Comparison of ENCODE assay signal across 30 mouse cellular contexts in genomic region chr9:57319009-57319408, GRCm38 (mm10). TPM values are rescaled to one million over a fixed set of nuclear protein-coding genes. Genes with fewer than 3 reads are reported as not detected.
DNase-seq lines count a peak whose midpoint lies in the region; ATAC-seq and TF ChIP-seq lines count a peak whose summit lies in the region.
"Had no signal": no experiment of that assay in that cellular context is flagged by ENCODE, and none has a peak within 500 bp of the region (broad histone marks: within the 10 kb centered on the region; RNA-seq: fewer than 3 reads in every experiment).

No protein-coding gene starts in this region.

- peak; percentile 23 for TF ChIP-seq CTCF in liver, postnatal 0 days (IDR thresholded peaks at IDR 0.05; ENCODE audit: low read depth)

- no peaks in the 10 kb centered on the region for H3K36me3 ChIP-seq in liver, postnatal 0 days (replicated peaks; ENCODE audit: insufficient read depth, low read length)
- no peaks in the 10 kb centered on the region for H3K36me3 ChIP-seq in liver, embryonic 11.5 days (ENCODE audit: control insufficient read depth, insufficient read depth, low read length)
- H3K36me3 ChIP-seq in macrophage (ENCODE audit: inconsistent target): no peaks in the 10 kb centered on the region
- H3K36me3 ChIP-seq in heart, embryonic 11.5 days (ENCODE audit: control insufficient read depth, insufficient read depth, low read length): no peaks in the 10 kb centered on the region
- H3K36me3 ChIP-seq: hindbrain, embryonic 10.5 days; hindbrain, embryonic 15.5 days; liver, embryonic 15.5 days; lung, embryonic 15.5 days; midbrain, embryonic 10.5 days; neural tube, embryonic 12.5 days had no signal

- peak; percentile 40 for ATAC-seq in liver, postnatal 0 days
- no peak for ATAC-seq in liver, embryonic 11.5 days (replicated peaks; ENCODE audit: low FRiP score)
- ATAC-seq in common myeloid progenitor, adult 5-6 weeks (replicated peaks; ENCODE audit: low read depth, poor library complexity, severe bottlenecking): 0 out of 2 replicates have a peak, but pooled peaks have one; percentile 32
- ATAC-seq in heart, embryonic 11.5 days (replicated peaks; ENCODE audit: insufficient number of reproducible peaks, low FRiP score, low TSS enrichment): no peak
- ATAC-seq: forebrain, embryonic 13.5 days; midbrain, embryonic 16.5 days had no signal

- H3K4me2 ChIP-seq in liver, postnatal 0 days (ENCODE audit: low read depth, low read length): no peak overlapping the region
- no peak overlapping the region for H3K4me2 ChIP-seq in liver, embryonic 11.5 days
- no peak overlapping the region for H3K4me2 ChIP-seq in heart, embryonic 11.5 days
- H3K4me2 ChIP-seq: forebrain, embryonic 13.5 days; hindbrain, embryonic 15.5 days; liver, embryonic 15.5 days; lung, embryonic 15.5 days; neural tube, embryonic 12.5 days had no signal

- H3K4me3 ChIP-seq in liver, postnatal 0 days (ENCODE audit: low read depth, low read length): no peak overlapping the region
- no peak overlapping the region for H3K4me3 ChIP-seq in liver, embryonic 11.5 days (ENCODE audit: low read depth, low read length)
- H3K4me3 ChIP-seq in macrophage (ENCODE audit: inconsistent target): no peak overlapping the region
- no peak overlapping the region for H3K4me3 ChIP-seq in heart, embryonic 11.5 days (ENCODE audit: low read depth, low read length)
- H3K4me3 ChIP-seq: forebrain, embryonic 13.5 days; heart, adult 2 months; hindbrain, embryonic 10.5 days; hindbrain, embryonic 15.5 days; liver, embryonic 15.5 days; lung, embryonic 15.5 days; midbrain, embryonic 10.5 days; myocyte; neural tube, embryonic 12.5 days had no signal

- H3K79me2 ChIP-seq in macrophage (ENCODE audit: inconsistent target): no peaks in the 10 kb centered on the region

- no peaks in the 10 kb centered on the region; the same call in 1 of the 2 replicates for H3K4me1 ChIP-seq in liver, postnatal 0 days (ENCODE audit: insufficient read depth)
- no peaks in the 10 kb centered on the region for H3K4me1 ChIP-seq in liver, embryonic 11.5 days (replicated peaks; ENCODE audit: control insufficient read depth, insufficient read depth, low read length)
- no peaks in the 10 kb centered on the region for H3K4me1 ChIP-seq in heart, embryonic 11.5 days (ENCODE audit: control insufficient read depth, insufficient read depth, low read length)
- H3K4me1 ChIP-seq: forebrain, embryonic 13.5 days; hindbrain, embryonic 10.5 days; hindbrain, embryonic 15.5 days; lung, embryonic 15.5 days; midbrain, embryonic 10.5 days; neural tube, embryonic 12.5 days had no signal

- peak; percentile 48; the same call in 1 of the 2 replicates for TF ChIP-seq EP300 in liver, postnatal 0 days (IDR thresholded peaks at IDR 0.05; ENCODE audit: low read depth)

- H3K27me3 ChIP-seq in liver, postnatal 0 days (ENCODE audit: insufficient read depth, low read length): no peaks in the 10 kb centered on the region
- H3K27me3 ChIP-seq in liver, embryonic 11.5 days (replicated peaks; ENCODE audit: control insufficient read depth, insufficient read depth, low read length): no peaks in the 10 kb centered on the region
- no peaks in the 10 kb centered on the region for H3K27me3 ChIP-seq in heart, embryonic 11.5 days (ENCODE audit: control insufficient read depth, insufficient read depth, low read length)
- H3K27me3 ChIP-seq: forebrain, embryonic 13.5 days; hindbrain, embryonic 15.5 days; lung, embryonic 15.5 days; neural tube, embryonic 12.5 days had no signal

- H3K27ac ChIP-seq in liver, postnatal 0 days (ENCODE audit: low read depth): no peak overlapping the region
- H3K27ac ChIP-seq in liver, embryonic 11.5 days (ENCODE audit: low read depth, low read length): no peak overlapping the region
- peak overlapping the region; percentile 39 for H3K27ac ChIP-seq in macrophage
- no peak overlapping the region for H3K27ac ChIP-seq in heart, embryonic 11.5 days (ENCODE audit: low read depth, low read length)
- H3K27ac ChIP-seq: forebrain, embryonic 13.5 days; heart, adult 2 months; hindbrain, embryonic 10.5 days; hindbrain, embryonic 15.5 days; kidney, postnatal 0 days; liver, embryonic 15.5 days; lung, embryonic 15.5 days; midbrain, embryonic 10.5 days; neural tube, embryonic 12.5 days; stomach, postnatal 0 days had no signal

- no peaks in the 10 kb centered on the region for H3K9me3 ChIP-seq in liver, postnatal 0 days (ENCODE audit: low read length)
- H3K9me3 ChIP-seq in liver, embryonic 11.5 days (ENCODE audit: control insufficient read depth, low read length): no peaks in the 10 kb centered on the region
- no peaks in the 10 kb centered on the region for H3K9me3 ChIP-seq in heart, embryonic 11.5 days (replicated peaks; ENCODE audit: control insufficient read depth, low read length)
- H3K9me3 ChIP-seq: forebrain, embryonic 13.5 days; hindbrain, embryonic 10.5 days; hindbrain, embryonic 15.5 days; liver, embryonic 15.5 days; lung, embryonic 15.5 days; midbrain, embryonic 10.5 days; neural tube, embryonic 12.5 days had no signal

- WGBS in liver, postnatal 0 days (ENCODE audit: insufficient replicate concordance): 67% methylated on average over 2 of the region's 2 CpGs
- WGBS in liver, embryonic 11.5 days: 76% methylated on average over 2 of the region's 2 CpGs
- 51% methylated on average over 2 of the region's 2 CpGs for WGBS in macrophage (ENCODE audit: missing documents)
- 84% methylated on average over 2 of the region's 2 CpGs for WGBS in heart, embryonic 11.5 days (ENCODE audit: insufficient replicate concordance)

- no peak overlapping the region for H3K9ac ChIP-seq in liver, postnatal 0 days (replicated peaks)
- no peak overlapping the region for H3K9ac ChIP-seq in liver, embryonic 11.5 days (ENCODE audit: low read depth, low read length)
- no peak overlapping the region for H3K9ac ChIP-seq in heart, embryonic 11.5 days (ENCODE audit: low read depth, low read length)
- H3K9ac ChIP-seq: forebrain, embryonic 13.5 days; hindbrain, embryonic 15.5 days; liver, embryonic 15.5 days; lung, embryonic 15.5 days; neural tube, embryonic 12.5 days had no signal

- DNase-seq in liver, postnatal 0 days: no peak
- no peak for DNase-seq in liver, embryonic 11.5 days (ENCODE audit: low spot score)
- no peak for DNase-seq in gastrocnemius, postnatal 25 days
- DNase-seq in kidney, adult 11 months: no peak
- DNase-seq: adrenal gland, adult 8-10 months; cerebellum, adult 11 months; cerebellum, adult 9-11 months; gastrocnemius, postnatal 14 days; heart, adult 2 months; heart, postnatal 14 days; kidney, adult 2 months; liver; lung, postnatal 4 days; right cerebral cortex, postnatal 4 days; thymus, adult 18-20 months; thymus, postnatal 36 days had no signal

RNA-seq across cellular contexts. Expression of gene 1700017B05Rik, which starts 56.6 kb away (rescaled TPM):
- polyA plus RNA-seq in liver, postnatal 0 days (2015; fragmentation: Nextera tagmentation; extraction: Ambion mirVana): 10.1 and 10.4 TPM in 2 replicates
- 27.0 and 29.5 TPM in 2 replicates for polyA plus RNA-seq in liver, embryonic 11.5 days (2014; fragmentation: Nextera tagmentation; extraction: Ambion mirVana)
- total RNA-seq in common myeloid progenitor, adult 5-6 weeks (2017): 19.6 and 31.9 TPM in 2 replicates
- 10 to 100 TPM in 25 of 26 experiments, 1 to 10 TPM in 1; 9.0 to 72.2 (median 30.8) TPM for total RNA-seq in macrophage (2018; cell fraction: chromatin; rRNA removed)
- total RNA-seq in macrophage (2018; cell fraction: cytosol; rRNA removed): 10 to 100 TPM; 11.1 to 49.5 (median 21.7) TPM
- 10 to 100 TPM; 12.8 to 74.9 (median 31.7) TPM for total RNA-seq in macrophage (2018; cell fraction: nucleus; rRNA removed)
- polyA plus RNA-seq in macrophage (2018): 20.1 to 60.1 TPM (median 39.1 TPM) in 3 replicates
- 1 to 10 TPM; 2.9 to 5.2 TPM for total RNA-seq in gastrocnemius, postnatal 25 days (2021)
- polyA plus RNA-seq in heart, embryonic 11.5 days (2014; fragmentation: Nextera tagmentation; extraction: Ambion mirVana): 15.5 and 16.2 TPM in 2 replicates

Comparison
In these comparisons a context has a peak if more than half of its experiments do, and no peak if none do; other contexts are left out.
1. ATAC-seq: peak in liver, postnatal 0 days (single experiment) and common myeloid progenitor, adult 5-6 weeks (single experiment); none in liver, embryonic 11.5 days (single experiment) and heart, embryonic 11.5 days (single experiment).